Mouse (Mus musculus) erythroid progenitor cell, adult 5-6 weeks (primary cell): Measurements from ENCODE around the gene Ugt1a6b. TPM values are rescaled to one million over a fixed set of nuclear protein-coding genes. Genes with fewer than 3 reads are reported as not detected.

ENCODE experiments used
- ATAC-seq: replicated peaks from 2 replicates; pipeline ENCODE4 v1.8.0; 2016; ENCODE audit warnings: moderate number of reproducible peaks, mild to moderate bottlenecking, moderate TSS enrichment, inconsistent platforms; ENCODE audit not compliant: poor library complexity, low FRiP score, severe bottlenecking
- total RNA-seq, 2 experiments: library from RNA; stranded (forward) in 1 of 2; stranded (reverse) in 1 of 2; fragments of 150-400 nt in 1 of 2; fragments of 186-747, 209-891 nt in 1 of 2; gene quantifications; 2 replicates each; pipeline versions ENCODE4 v1.2.3 to v1.2.4; 2015 to 2017; ENCODE audit warnings: low replicate concordance in 2 of 2

Ugt1a6b gene
- total RNA-seq, 2 experiments from 2014 or later = not detected

DNA sequence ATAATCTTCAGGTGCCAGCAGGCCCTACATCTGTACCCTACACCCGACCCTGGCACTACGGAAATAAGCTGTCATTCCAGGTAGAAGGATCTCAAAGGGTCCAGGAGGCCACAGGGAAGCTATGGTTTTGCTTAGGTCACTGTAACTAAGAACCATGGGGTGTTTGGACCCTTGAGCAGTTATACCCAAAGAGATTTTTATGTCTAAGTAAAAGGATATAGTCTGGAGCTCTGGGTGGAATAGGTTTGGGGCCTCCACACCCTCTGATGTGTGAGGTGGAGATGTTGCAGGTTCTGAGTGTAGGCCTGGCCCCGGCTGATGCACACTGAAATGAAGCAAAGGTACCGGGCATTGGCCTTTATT lies 131.2 kb downstream of the Ugt1a6b start:
- ATAC-seq = no peak

DNA sequence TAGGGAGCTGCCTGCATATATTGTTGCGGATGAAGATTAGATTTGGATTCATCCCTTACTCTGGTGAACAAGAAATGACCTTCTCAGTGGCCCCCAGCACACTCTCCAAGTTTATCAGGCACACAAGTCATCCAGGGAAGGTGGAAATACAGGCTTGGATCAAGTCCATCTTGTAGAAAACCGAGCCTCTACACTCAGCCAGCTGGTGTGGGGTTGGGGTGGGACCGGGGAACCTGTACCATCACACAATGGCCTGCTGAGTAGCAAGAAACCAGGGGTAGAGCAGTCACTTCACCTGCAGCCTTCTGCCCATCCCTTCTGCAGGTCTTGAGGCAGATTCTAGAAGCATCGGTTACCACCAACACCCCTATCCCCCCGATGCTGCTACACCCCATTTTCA lies 131.6 kb downstream of the Ugt1a6b start:
- no peak for ATAC-seq

DNA sequence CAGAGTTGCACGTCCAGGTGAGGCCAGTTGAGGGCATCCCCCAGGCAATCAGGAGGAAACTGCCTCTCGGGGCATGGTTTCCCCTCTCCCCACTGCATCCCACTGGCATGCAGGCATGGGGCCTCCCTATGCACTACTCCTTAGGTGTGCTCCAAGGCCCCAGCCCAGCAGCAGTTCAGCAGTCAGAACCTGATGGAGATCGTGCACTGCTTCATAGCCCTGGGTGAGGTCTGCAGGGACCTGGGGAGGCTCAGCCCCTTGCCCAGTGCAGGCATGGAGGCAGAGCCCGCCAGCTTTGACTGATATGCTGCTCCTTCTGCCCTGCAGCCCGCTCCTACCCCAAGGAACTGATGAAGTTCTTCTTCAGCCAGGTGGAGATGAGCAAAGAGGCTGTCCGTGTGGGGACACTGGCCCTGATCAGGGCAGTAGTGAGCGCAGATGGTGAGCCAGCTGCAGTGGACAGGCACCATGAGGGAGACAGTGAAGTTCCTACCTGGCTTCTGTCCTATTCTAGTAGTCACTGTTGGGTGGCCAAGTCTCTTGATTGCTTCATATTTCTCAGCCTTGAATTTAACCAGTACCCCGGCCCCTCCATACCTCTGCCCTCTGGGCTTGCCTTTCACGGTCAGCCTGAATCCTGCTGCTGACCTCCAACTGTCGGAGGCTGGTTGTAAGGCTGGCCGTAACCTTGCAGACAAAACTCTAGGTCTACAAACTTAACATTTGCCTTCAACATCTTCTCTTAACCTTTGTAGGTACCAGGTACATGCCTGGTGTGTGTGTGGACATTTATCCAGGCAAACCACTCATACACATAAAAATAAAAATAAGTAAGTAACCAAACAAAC lies 132.2 kb downstream of the Ugt1a6b start:
- no peak; the same call in 1 of the 2 replicates for ATAC-seq

DNA sequence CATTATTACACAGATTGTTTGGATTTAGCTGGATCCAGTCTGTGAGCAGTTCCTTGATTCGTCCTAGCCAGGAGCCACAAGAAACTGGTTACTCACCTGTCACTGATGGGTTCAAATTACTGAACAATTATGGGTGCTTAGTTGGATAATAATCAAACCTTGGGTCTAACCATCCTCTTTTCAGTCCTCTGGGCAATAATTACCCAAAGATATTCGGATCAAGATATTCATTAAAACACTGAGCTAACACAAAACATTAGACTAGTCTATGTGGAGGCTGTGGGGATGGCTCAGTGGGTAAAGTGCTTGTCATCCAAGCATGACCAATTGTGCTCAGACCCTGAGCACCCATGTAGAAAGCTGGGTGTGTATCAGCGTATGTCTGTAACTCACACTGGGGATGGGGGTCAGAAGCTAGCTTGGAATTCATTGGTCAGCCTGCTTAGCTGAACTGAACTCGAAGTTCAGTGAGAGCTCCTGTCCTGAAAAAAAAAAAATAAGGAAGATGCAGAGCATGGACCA lies 132.9 kb downstream of the Ugt1a6b start:
- ATAC-seq = no peak

DNA sequence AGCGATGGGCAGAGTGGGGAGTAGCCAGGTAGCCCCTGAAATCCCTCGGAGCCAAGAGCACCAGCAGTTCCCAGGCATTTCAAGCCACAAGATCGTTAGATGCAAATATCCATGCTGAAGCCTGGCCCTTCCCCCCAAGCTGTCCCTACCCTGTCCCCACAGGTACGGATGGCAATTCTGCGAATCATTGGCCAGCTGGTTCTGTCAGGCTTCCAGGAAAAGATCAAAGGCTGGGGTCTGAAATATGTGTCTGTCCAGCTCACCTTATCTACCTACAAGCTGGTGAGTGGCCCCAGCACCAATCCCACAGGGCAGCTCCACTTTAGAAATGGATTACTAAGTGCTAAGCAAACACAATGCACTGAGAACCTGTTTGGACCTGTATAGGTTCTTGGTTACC lies 134.3 kb downstream of the Ugt1a6b start:
- no peak for ATAC-seq

DNA sequence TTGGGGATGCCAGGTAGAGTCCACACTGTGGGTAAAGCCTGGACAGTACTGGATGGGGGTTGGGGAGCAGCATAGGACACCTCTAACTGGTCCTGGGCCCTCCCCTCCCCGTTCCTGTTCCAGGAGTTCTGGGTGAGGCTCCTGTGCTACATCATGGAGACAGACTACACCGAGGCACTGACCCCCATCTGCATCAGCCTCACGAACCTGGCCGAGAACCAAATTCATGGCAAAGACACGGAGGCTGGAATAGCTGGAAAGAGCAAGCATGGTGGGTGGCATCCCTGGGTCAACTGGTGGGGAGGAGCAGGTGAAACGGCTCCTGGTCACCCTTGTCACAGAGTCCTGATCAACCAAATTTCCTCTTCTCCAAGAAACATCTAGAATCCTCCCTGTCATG lies 135.7 kb downstream of the Ugt1a6b start:
- ATAC-seq = no peak

DNA sequence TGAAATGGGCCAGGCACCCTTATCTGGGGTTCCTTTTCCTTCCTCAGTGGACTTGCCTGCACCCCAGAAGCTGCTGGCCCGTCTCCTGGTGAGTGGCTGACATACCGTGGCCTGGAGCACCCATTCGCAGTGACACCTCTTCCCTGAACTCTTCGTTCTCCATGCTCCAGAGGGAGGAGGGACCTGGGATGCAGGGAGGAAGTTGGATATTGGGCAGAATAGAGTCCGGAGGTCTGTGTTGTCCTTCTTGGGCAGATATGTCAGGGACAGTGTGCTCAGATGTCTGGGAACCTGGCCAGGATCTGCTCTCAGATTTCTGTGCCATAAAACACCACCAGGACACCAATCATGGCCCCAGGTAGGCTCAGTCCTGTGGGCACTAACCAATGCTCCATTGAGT lies 137.0 kb downstream of the Ugt1a6b start:
- ATAC-seq = no peak

DNA sequence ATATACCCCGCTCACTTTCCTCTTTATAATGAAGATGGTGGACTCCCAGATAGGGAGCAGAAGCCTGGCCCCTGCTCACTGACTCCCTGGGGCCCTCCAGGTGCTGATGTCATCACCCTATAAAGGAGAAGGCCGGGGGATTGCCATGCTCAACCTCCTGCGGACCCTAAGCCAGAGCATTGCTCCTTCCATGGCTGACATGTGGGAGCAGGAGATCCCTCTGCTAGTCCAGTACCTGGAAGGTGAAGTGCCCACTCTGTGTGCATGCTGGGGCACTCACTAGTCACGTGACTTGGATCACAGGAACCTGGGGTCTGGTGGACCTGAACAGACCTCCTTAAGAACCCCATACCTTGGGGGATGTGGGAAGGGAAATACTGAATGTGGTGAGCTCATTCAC lies 137.5 kb downstream of the Ugt1a6b start:
- ATAC-seq = no peak

DNA sequence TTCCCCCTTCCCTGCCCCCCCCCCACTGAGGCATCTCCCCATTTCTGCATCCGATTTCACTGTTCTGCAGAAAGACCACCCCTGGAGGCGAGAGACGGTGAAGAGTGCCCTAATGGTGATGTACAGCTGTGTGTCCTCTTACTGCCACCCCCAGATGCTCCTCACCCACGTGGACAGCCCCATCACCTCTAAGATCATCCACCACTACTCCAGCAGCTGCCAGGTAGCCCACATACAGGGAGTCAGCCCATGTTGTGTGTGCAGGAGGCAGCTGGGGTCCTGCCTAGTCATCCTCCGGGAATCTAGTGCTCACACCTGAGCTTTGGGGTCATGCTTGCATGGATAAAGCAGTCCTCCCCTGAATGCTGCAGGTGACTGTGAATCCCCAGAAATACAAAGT lies 140.8 kb downstream of the Ugt1a6b start:
- ATAC-seq = no peak

DNA sequence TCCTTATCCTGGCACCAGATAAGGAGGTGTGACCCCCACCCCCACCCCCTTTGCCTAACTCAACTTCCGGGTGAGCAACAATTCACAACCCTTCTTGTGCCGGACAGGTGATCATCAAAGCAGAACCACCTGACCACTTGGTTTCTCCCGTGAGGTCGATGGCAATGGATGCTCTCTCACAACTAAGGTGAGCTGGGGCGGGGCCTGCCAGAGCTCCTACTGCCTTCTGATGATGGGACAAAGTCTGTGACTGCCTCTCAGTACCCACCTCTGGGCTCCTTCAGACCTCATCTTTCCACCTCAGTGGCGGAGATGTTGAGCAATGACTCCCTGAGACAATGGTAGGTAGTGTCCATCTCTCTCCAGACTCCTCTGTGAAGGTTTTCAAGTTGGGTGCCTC lies 142.8 kb downstream of the Ugt1a6b start:
- ATAC-seq = no peak

DNA sequence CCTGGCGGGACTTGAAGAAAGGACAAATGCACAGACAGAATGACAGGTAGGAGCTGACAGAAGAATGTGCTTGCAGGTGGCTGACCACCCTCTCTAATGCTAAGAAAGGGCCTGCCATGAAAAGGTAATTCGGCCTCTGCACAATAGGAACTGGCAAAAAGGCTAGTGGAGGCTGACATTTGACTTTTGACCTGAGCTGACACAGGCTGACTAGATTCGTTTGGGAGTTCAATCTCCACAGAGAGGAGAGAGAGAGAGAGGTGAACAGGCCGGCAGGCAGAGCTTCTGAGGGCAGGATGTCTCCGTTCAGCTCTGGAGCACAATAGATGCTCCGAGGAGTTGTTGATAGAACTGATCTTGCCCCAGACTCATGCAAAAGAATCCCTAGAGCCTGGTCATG lies 143.3 kb downstream of the Ugt1a6b start:
- no peak for ATAC-seq

DNA sequence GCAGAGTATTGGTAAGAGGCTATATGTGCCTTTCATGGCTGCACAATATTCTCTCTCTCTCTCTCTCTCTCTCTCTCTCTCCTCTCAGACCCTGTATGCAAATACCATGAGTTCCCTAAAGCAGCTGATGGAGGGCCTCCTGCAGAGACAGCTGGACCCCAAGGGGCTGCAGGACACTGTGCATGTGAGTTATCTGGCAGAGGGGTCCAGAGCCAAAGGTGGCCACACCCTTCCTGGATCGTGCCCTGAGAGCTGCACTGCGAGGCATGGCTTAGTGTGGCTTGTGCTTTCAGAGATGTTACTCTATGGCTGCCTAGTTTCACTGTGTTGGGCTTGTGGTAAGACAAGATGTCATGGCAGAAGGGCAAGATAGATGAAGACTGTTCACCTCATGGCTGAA lies 144.6 kb downstream of the Ugt1a6b start:
- no peak for ATAC-seq

DNA sequence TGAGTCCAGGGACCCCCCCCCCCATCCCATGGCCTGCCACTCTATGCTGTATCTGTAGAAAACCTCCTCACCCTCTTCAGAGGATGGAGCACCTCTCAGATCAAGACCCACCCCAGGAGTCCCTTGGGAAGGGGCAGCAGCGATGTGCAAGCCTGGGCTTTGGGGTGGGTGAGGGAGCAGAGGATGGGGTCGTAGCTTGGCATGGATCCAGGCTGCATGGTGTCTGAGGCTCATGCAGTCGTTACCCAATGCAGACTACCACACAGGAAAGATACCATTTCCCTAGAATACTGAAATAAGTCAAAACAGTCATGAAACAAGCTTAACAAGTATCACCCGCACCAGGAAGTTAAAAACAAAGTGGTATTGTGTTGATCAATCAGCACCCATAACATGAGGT lies 145.6 kb downstream of the Ugt1a6b start:
- ATAC-seq = no peak

DNA sequence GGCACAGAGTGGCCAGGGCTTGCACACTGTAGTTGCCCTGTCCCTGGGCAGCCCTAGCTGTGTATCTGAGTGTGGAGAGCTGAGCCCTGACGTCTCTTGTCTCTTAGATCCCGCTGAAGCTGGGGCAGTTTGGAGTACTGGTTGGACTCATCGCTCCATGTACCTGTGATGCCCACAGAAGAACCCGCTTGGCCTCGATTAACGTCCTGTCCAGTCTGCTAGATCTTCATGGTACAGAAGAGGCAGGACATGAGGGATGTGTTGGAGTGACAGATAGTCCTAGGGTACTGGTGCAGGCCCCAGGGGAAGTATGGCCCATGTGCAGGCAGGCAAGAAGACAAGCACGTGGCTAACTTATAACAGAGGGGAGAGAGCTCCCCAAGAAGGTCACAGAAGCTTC lies 146.5 kb downstream of the Ugt1a6b start:
- ATAC-seq = no peak

DNA sequence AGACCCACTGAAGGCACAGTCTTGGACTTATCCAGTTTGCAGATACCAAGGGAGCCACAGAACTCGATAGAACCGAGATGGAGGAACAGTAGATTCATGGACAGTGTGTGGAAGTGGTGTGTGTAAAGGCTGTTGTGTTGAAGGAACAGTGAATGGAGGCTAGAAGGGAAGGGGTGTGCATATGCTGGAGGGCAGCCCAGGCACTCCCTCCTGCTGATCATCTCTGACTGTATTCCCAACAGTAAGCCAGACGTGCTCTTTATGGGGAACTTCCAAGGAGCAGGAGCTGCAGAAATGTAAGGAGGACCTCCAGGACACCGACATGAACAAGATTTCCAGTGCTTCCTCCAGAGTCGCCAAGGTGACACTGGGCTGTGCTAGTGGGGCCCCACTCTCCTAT lies 147.0 kb downstream of the Ugt1a6b start:
- no peak for ATAC-seq

DNA sequence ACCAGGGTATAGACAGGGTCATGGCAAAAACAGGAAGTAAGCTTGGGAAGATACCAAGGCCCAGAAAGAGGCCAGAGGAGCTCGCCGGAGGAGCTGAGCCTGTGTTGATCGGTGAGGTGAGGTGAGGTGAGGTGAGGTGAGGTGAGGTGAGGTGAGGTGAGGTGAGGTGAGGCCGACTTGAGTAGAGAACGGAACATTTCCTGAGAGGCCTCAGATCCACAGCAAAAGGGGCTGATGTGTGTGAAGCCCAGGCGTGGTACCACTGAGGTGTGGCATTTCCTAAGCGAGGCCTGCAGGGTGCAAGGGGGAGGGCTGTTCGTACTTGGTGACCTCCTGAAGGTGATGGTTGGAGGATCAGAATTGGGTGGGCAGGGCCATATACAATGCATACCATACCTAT lies 150.1 kb downstream of the Ugt1a6b start:
- ATAC-seq = no peak

DNA sequence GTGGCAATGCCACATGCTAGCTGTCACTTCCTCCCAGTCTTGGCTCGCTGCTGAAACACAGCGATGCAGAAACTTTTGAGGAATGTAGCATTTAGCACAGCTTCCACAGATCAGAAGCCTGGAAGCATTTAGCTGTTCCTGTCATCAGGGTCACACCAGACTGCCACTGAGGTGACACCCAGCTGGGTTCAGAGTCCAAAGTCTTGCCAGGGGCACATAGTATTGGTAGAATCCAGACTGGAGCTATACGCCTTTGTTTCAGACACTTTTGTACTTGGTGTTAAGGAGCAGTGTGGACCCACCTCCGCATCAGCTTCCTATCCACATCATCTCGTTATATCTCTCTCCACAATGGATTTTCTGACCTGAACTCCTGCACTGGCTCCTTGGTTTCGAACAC lies 150.5 kb downstream of the Ugt1a6b start:
- no peak for ATAC-seq

DNA sequence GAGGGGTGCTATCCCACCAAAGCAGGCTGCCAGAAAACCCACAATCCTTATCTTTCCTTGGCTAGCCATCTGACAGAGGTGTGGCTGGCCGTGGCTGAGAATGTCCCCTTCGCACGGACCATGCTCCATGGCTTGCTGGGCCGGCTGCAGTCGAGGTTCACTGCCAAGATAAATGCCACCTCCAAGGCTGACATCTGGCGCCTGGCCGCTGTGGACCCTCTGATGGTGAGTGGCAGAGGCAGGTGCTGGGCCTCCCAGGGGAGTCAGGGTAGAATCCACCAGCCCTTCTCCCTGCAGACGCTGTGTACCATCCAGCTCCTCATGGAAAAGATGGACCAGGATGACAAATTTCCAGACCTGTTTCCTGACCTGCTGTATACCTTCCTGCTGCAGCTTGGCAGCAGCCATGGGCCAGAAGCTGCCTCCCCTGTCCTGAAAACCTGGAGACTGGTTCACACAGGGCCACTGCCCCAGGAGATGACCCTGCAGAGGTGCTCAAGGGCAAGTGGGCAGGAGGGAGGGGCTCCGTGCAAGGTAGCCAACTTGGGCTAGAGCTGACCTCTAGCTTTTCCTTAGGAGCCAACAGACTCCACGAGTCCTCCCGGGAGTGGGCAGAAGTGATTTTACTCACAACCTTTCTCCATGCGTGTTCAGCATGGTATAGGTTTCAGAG lies 151.9 kb downstream of the Ugt1a6b start:
- ATAC-seq = no peak

DNA sequence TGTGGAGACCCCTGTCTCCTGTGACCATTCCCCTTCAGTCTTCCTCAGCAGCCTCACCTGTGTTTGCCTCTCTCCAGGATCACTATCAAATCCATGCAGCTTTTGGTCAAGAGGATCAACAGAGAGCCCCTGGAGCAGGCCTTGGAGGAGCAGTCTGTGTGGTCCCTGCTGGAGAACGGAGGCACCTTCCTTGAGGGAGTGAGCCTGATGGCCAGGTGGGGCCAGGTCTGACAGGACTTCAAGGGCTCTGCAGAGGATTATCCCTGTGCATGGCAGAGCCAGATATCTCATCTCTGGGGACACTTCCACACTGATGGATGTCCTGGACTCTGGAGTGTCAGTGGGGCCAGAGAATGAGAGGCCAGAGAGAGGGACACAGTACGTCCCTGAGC lies 152.4 kb downstream of the Ugt1a6b start:
- no peak for ATAC-seq

DNA sequence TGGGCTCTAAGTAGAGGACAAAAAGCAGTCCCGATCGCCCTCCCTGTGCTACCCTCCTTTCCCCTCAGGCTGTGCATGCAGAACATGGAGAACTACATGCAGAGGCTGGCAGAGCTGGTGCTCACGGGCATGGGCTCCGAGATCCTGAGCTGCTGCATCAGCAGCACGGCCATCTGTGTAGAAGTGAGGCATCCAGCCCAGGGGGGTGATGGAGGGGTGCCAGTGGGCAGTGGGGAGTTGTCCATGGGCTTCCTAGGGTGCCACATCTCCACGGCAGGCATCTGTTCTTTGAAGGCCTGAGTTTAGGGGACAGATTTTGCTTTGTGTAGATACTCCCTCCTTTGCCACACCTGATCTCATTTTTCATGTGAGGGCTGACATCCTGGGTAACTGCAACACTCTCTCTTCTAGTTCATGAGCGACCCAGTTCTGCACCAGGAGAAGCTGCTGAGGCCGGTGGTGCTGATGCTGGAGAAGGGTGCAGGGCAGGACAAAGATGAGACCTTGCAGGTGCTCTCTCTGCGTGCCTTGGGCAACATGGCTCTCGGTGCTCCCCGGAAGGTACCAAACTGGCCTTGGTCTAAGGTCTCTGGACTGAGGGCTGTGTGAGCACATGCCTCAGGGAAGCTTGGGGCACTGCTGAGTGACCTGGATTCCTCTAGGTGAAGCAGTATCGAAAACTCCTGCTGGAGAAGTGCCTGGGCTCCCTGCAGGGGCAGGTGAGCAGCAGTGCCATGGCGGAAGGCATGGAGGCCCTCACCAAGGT lies 153.1 kb downstream of the Ugt1a6b start:
- no peak for ATAC-seq
